Mouse (Mus musculus): ENCODE measurements around the gene Fam178b. TPM values are rescaled to one million over a fixed set of nuclear protein-coding genes. Genes with fewer than 3 reads are reported as not detected.

Fam178b gene
- polyA plus RNA-seq, 1 experiment from 2014 or later = not detected

- Histone ChIP-seq H3K27me3 (ENCODE audit: control insufficient read depth, insufficient read depth, low read length) (no peaks in the 10 kb centered on the region), H3K4me2 (ENCODE audit: low read depth) (no peak overlapping the region), H3K9ac (ENCODE audit: low read length) (no peak overlapping the region), H3K4me3 (ENCODE audit: low read depth, low read length) (no peak overlapping the region), H3K36me3 (ENCODE audit: control insufficient read depth, insufficient read depth, low read length) (no peaks in the 10 kb centered on the region), H3K4me1 (ENCODE audit: control insufficient read depth, insufficient read depth, low read length) (no peaks in the 10 kb centered on the region), H3K9me3 (ENCODE audit: control insufficient read depth, low read length) (no peaks in the 10 kb centered on the region), H3K27ac (ENCODE audit: low read depth, low read length) (no peak overlapping the region)
- 88% methylated on average over 9 of the region's 9 CpGs for WGBS
- ATAC-seq (ENCODE audit: insufficient read depth, low FRiP score, low TSS enrichment) (no peak), DNase-seq (ENCODE audit: low spot score) (no peak)
Observed at GRCm38 (mm10) chr1:36644615-36645007, 38.4 kb downstream of the Fam178b start.

GRCm38 (mm10) chr1:36643957-36644614 lies 38.9 kb downstream of the Fam178b start:
- no peak for ATAC-seq (ENCODE audit: insufficient read depth, low FRiP score, low TSS enrichment)
- no peaks in the 10 kb centered on the region for H3K4me1 ChIP-seq (ENCODE audit: control insufficient read depth, insufficient read depth, low read length)
- H3K36me3 ChIP-seq (ENCODE audit: control insufficient read depth, insufficient read depth, low read length) = no peaks in the 10 kb centered on the region
- no peak overlapping the region for H3K4me2 ChIP-seq (ENCODE audit: low read depth)
- DNase-seq (ENCODE audit: low spot score) = no peak
- 92% methylated on average over 7 of the region's 7 CpGs for WGBS
- no peak overlapping the region for H3K4me3 ChIP-seq (ENCODE audit: low read depth, low read length)
- H3K9ac ChIP-seq (ENCODE audit: low read length) = no peak overlapping the region
- H3K27ac ChIP-seq (ENCODE audit: low read depth, low read length) = no peak overlapping the region
- no peaks in the 10 kb centered on the region for H3K27me3 ChIP-seq (ENCODE audit: control insufficient read depth, insufficient read depth, low read length)
- no peaks in the 10 kb centered on the region for H3K9me3 ChIP-seq (ENCODE audit: control insufficient read depth, low read length)

GRCm38 (mm10) chr1:36635826-36636485 lies 47.0 kb downstream of the Fam178b start:
- Histone ChIP-seq H3K4me1 (ENCODE audit: control insufficient read depth, insufficient read depth, low read length) (no peaks in the 10 kb centered on the region), H3K27ac (ENCODE audit: low read depth, low read length) (no peak overlapping the region), H3K27me3 (ENCODE audit: control insufficient read depth, insufficient read depth, low read length) (no peaks in the 10 kb centered on the region), H3K36me3 (ENCODE audit: control insufficient read depth, insufficient read depth, low read length) (no peaks in the 10 kb centered on the region), H3K9me3 (ENCODE audit: control insufficient read depth, low read length) (no peaks in the 10 kb centered on the region), H3K4me2 (ENCODE audit: low read depth) (no peak overlapping the region), H3K9ac (ENCODE audit: low read length) (no peak overlapping the region), H3K4me3 (ENCODE audit: low read depth, low read length) (no peak overlapping the region)
- DNase-seq (ENCODE audit: low spot score) (no peak), ATAC-seq (ENCODE audit: insufficient read depth, low FRiP score, low TSS enrichment) (no peak)
- 80% methylated on average over 2 of the region's 2 CpGs for WGBS

GRCm38 (mm10) chr1:36634940-36635339 lies 48.0 kb downstream of the Fam178b start:
- H3K9me3 ChIP-seq (ENCODE audit: control insufficient read depth, low read length) = no peaks in the 10 kb centered on the region
- H3K27me3 ChIP-seq (ENCODE audit: control insufficient read depth, insufficient read depth, low read length) = no peaks in the 10 kb centered on the region
- ATAC-seq (ENCODE audit: insufficient read depth, low FRiP score, low TSS enrichment) (peak; percentile 48), DNase-seq (ENCODE audit: low spot score) (peak; percentile 75)
- no peak overlapping the region for H3K4me2 ChIP-seq (ENCODE audit: low read depth)
- no peaks in the 10 kb centered on the region for H3K36me3 ChIP-seq (ENCODE audit: control insufficient read depth, insufficient read depth, low read length)
- H3K4me1 ChIP-seq (ENCODE audit: control insufficient read depth, insufficient read depth, low read length) = no peaks in the 10 kb centered on the region
- 22% methylated on average over 5 of the region's 5 CpGs for WGBS
- H3K27ac ChIP-seq (ENCODE audit: low read depth, low read length) = no peak overlapping the region
- H3K9ac ChIP-seq (ENCODE audit: low read length) = no peak overlapping the region
- no peak overlapping the region for H3K4me3 ChIP-seq (ENCODE audit: low read depth, low read length)

- H3K9ac ChIP-seq (ENCODE audit: low read length) = no peak overlapping the region
- no peaks in the 10 kb centered on the region for H3K27me3 ChIP-seq (ENCODE audit: control insufficient read depth, insufficient read depth, low read length)
- WGBS = 71% methylated on average over 5 of the region's 5 CpGs
- ATAC-seq (ENCODE audit: insufficient read depth, low FRiP score, low TSS enrichment) (no peak), DNase-seq (ENCODE audit: low spot score) (no peak)
- H3K4me2 ChIP-seq (ENCODE audit: low read depth) = no peak overlapping the region
- H3K4me1 ChIP-seq (ENCODE audit: control insufficient read depth, insufficient read depth, low read length) = no peaks in the 10 kb centered on the region
- no peak overlapping the region for H3K27ac ChIP-seq (ENCODE audit: low read depth, low read length)
- H3K36me3 ChIP-seq (ENCODE audit: control insufficient read depth, insufficient read depth, low read length) = no peaks in the 10 kb centered on the region
- H3K9me3 ChIP-seq (ENCODE audit: control insufficient read depth, low read length) = no peaks in the 10 kb centered on the region
- H3K4me3 ChIP-seq (ENCODE audit: low read depth, low read length) = no peak overlapping the region
Observed at GRCm38 (mm10) chr1:36633920-36634319, 49.1 kb downstream of the Fam178b start.

- H3K27ac ChIP-seq (ENCODE audit: low read depth, low read length) = no peak overlapping the region
- no peak for ATAC-seq (ENCODE audit: insufficient read depth, low FRiP score, low TSS enrichment)
- no peaks in the 10 kb centered on the region for H3K9me3 ChIP-seq (ENCODE audit: control insufficient read depth, low read length)
- no peak overlapping the region for H3K4me3 ChIP-seq (ENCODE audit: low read depth, low read length)
- H3K9ac ChIP-seq (ENCODE audit: low read length) = no peak overlapping the region
- H3K4me2 ChIP-seq (ENCODE audit: low read depth) = no peak overlapping the region
- no peaks in the 10 kb centered on the region for H3K36me3 ChIP-seq (ENCODE audit: control insufficient read depth, insufficient read depth, low read length)
- no peaks in the 10 kb centered on the region for H3K27me3 ChIP-seq (ENCODE audit: control insufficient read depth, insufficient read depth, low read length)
- DNase-seq (ENCODE audit: low spot score) = no peak
- H3K4me1 ChIP-seq (ENCODE audit: control insufficient read depth, insufficient read depth, low read length) = no peaks in the 10 kb centered on the region
- WGBS = 63% methylated on average over 1 of the region's 1 CpGs
Observed at GRCm38 (mm10) chr1:36632846-36633245, 50.1 kb downstream of the Fam178b start.

GRCm38 (mm10) chr1:36632090-36632489 lies 50.9 kb downstream of the Fam178b start:
- H3K9me3 ChIP-seq (ENCODE audit: control insufficient read depth, low read length) = no peaks in the 10 kb centered on the region

GRCm38 (mm10) chr1:36631391-36631790 lies 51.6 kb downstream of the Fam178b start:
- H3K27ac ChIP-seq (ENCODE audit: low read depth, low read length) = no peak overlapping the region
- WGBS = 30% methylated on average over 4 of the region's 4 CpGs

More at GRCm38 (mm10) chr1:36632090-36632489, 50.9 kb downstream of the Fam178b start:
- H3K27ac ChIP-seq (ENCODE audit: low read depth, low read length) = no peak overlapping the region
- 85% methylated on average over 4 of the region's 4 CpGs for WGBS
- H3K36me3 ChIP-seq (ENCODE audit: control insufficient read depth, insufficient read depth, low read length) = no peaks in the 10 kb centered on the region
- ATAC-seq (ENCODE audit: insufficient read depth, low FRiP score, low TSS enrichment) (no peak), DNase-seq (ENCODE audit: low spot score) (no peak)
- H3K4me3 ChIP-seq (ENCODE audit: low read depth, low read length) = no peak overlapping the region
- no peak overlapping the region for H3K9ac ChIP-seq (ENCODE audit: low read length)
- no peaks in the 10 kb centered on the region for H3K27me3 ChIP-seq (ENCODE audit: control insufficient read depth, insufficient read depth, low read length)
- no peaks in the 10 kb centered on the region for H3K4me1 ChIP-seq (ENCODE audit: control insufficient read depth, insufficient read depth, low read length)
- no peak overlapping the region for H3K4me2 ChIP-seq (ENCODE audit: low read depth)

More at GRCm38 (mm10) chr1:36631391-36631790, 51.6 kb downstream of the Fam178b start:
- Histone ChIP-seq H3K27me3 (ENCODE audit: control insufficient read depth, insufficient read depth, low read length) (no peaks in the 10 kb centered on the region), H3K4me2 (ENCODE audit: low read depth) (no peak overlapping the region), H3K9ac (ENCODE audit: low read length) (no peak overlapping the region; the same call in 1 of the 2 replicates), H3K4me1 (ENCODE audit: control insufficient read depth, insufficient read depth, low read length) (no peaks in the 10 kb centered on the region), H3K36me3 (ENCODE audit: control insufficient read depth, insufficient read depth, low read length) (no peaks in the 10 kb centered on the region), H3K4me3 (ENCODE audit: low read depth, low read length) (no peak overlapping the region), H3K9me3 (ENCODE audit: control insufficient read depth, low read length) (no peaks in the 10 kb centered on the region)
- no peak for ATAC-seq (ENCODE audit: insufficient read depth, low FRiP score, low TSS enrichment)
- no peak for DNase-seq (ENCODE audit: low spot score)

All from neural tube, embryonic 11.5 days (tissue).